Mouse (Mus musculus) myocyte (in vitro differentiated cells): ENCODE data around the gene Gm10134. TPM values are rescaled to one million over a fixed set of nuclear protein-coding genes. Genes with fewer than 3 reads are reported as not detected.

ENCODE experiments used
- H3K27me3 ChIP-seq: one replicate; pipeline ENCODE4 v1.6.1; 2011; ENCODE audit not compliant: control insufficient read depth, insufficient read depth, insufficient read length
- H3K36me3 ChIP-seq: one replicate; pipeline ENCODE4 v1.6.1; 2011; ENCODE audit not compliant: control insufficient read depth, insufficient read depth
- H3K4me2 ChIP-seq: one replicate; pipeline ENCODE4 v1.6.1; 2011; ENCODE audit warnings: low read depth, control low read depth
- H3K4me3 ChIP-seq: one replicate; pipeline ENCODE4 v1.5.1; 2011; ENCODE audit warnings: mild to moderate bottlenecking, control low read depth, moderate library complexity
- H3K79me2 ChIP-seq: one replicate; pipeline ENCODE4 v1.6.1; 2011; ENCODE audit not compliant: control insufficient read depth, insufficient read depth
- H3ac ChIP-seq: one replicate; pipeline ENCODE4 v1.6.1; 2011; ENCODE audit not compliant: control insufficient read depth, insufficient read length
- CEBPB ChIP-seq: IDR thresholded peaks from 2 replicates; pipeline ENCODE4 v1.6.1; 2011; ENCODE audit warnings: mild to moderate bottlenecking, moderate library complexity; ENCODE audit not compliant: poor library complexity, insufficient read depth, severe bottlenecking
- E2F4 ChIP-seq: IDR thresholded peaks from one replicate; pipeline ENCODE4 v1.6.1; 2011; ENCODE audit warnings: mild to moderate bottlenecking, control low read depth, moderate library complexity; ENCODE audit not compliant: insufficient read depth
- MAX ChIP-seq: IDR thresholded peaks from one replicate; pipeline ENCODE4 v1.6.1; 2011; ENCODE audit warnings: low read depth, mild to moderate bottlenecking, control low read depth
- MYOD1 ChIP-seq, 3 experiments: IDR thresholded peaks; one replicate each; pipeline ENCODE4 v1.6.1; 2011; ENCODE audit warnings: control low read depth in 2 of 3, low read depth in 2 of 3, mild to moderate bottlenecking in 2 of 3, moderate library complexity in 1 of 3; ENCODE audit not compliant: insufficient read length in 2 of 3, control insufficient read depth in 1 of 3
- MYOG ChIP-seq, 3 experiments: IDR thresholded peaks; one replicate each; pipeline ENCODE4 v1.6.1; 2011; ENCODE audit warnings: control low read depth in 2 of 3, low read depth in 2 of 3, mild to moderate bottlenecking in 2 of 3; ENCODE audit not compliant: insufficient read length in 2 of 3, control insufficient read depth in 1 of 3, insufficient read depth in 1 of 3
- POLR2A ChIP-seq: IDR thresholded peaks from one replicate; pipeline ENCODE4 v1.6.1; 2011; ENCODE audit warnings: low read depth, mild to moderate bottlenecking, control low read depth, moderate library complexity; ENCODE audit not compliant: insufficient read length
- POLR2AphosphoS2 ChIP-seq: IDR thresholded peaks from one replicate; pipeline ENCODE4 v1.6.1; 2011; ENCODE audit warnings: low read depth, control low read depth; ENCODE audit not compliant: insufficient read length
- REST ChIP-seq: IDR thresholded peaks from one replicate; pipeline ENCODE4 v1.6.1; 2011; ENCODE audit warnings: mild to moderate bottlenecking, control low read depth, moderate library complexity; ENCODE audit not compliant: insufficient read depth, insufficient read length
- SRF ChIP-seq: IDR thresholded peaks from one replicate; pipeline ENCODE4 v1.6.1; 2011; ENCODE audit warnings: low read depth; ENCODE audit not compliant: control insufficient read depth, insufficient read length
- TCF12 ChIP-seq: IDR thresholded peaks from one replicate; pipeline ENCODE4 v1.6.1; 2011; ENCODE audit warnings: mild to moderate bottlenecking, control low read depth; ENCODE audit not compliant: poor library complexity, insufficient read depth, severe bottlenecking
- TCF3 ChIP-seq: IDR thresholded peaks from one replicate; pipeline ENCODE4 v1.6.1; 2011; ENCODE audit warnings: low read depth, control low read depth; ENCODE audit not compliant: insufficient read length
- USF1 ChIP-seq: IDR thresholded peaks from one replicate; pipeline ENCODE4 v1.6.1; 2011; ENCODE audit warnings: low read depth, mild to moderate bottlenecking, control low read depth, moderate library complexity
- polyA plus RNA-seq: library from polyadenylated mRNA; unstranded; fragments of >200 nt; fragmentation: generic; extraction: Trizol; gene quantifications from one replicate; pipeline ENCODE4 v1.2.1, GENCODE M21; 2012; ENCODE audit warnings: missing spikeins

Gene Gm10134
- polyA plus RNA-seq, 1 experiment, result not detected

GRCm38 (mm10) chr2:28523643-28524117, 17.8 kb downstream of the Gm10134 start:
- Histone ChIP-seq H3K4me2 (peak overlapping the region; percentile 99), H3K79me2 (no peaks in the 10 kb centered on the region), H3ac (no peak overlapping the region), H3K4me3 (no peak overlapping the region), H3K27me3 (no peaks in the 10 kb centered on the region), H3K36me3 (no peaks in the 10 kb centered on the region)
- TF ChIP-seq MYOG (IDR thresholded peaks at IDR 0.05; ENCODE audit: control insufficient read depth in 1 of 3, insufficient read depth in 1 of 3, insufficient read length in 2 of 3, low read depth in 2 of 3) (peak; percentile 60 to 81 (median 69)), USF1 (no peak), POLR2AphosphoS2 (peak; percentile 73), CEBPB (no peak), TCF12 (peak; percentile 4), TCF3 (peak; percentile 29), SRF (no peak), MAX (no peak), POLR2A (peak; percentile 63), REST (no peak), E2F4 (no peak), MYOD1 (IDR thresholded peaks at IDR 0.05; ENCODE audit: control insufficient read depth in 1 of 3, insufficient read length in 2 of 3, low read depth in 2 of 3) (peak; percentile 9 to 88 (median 76))

- peak; percentile 46 for TF ChIP-seq POLR2A
- no peak for TF ChIP-seq POLR2AphosphoS2
- no peak for TF ChIP-seq SRF
- peak in 1 of 3 experiments; percentile 35 for TF ChIP-seq MYOD1 (IDR thresholded peaks at IDR 0.05; ENCODE audit: control insufficient read depth in 1 of 3, insufficient read length in 2 of 3, low read depth in 2 of 3)
- peak in 1 of 3 experiments; percentile 21 for TF ChIP-seq MYOG (IDR thresholded peaks at IDR 0.05; ENCODE audit: control insufficient read depth in 1 of 3, insufficient read depth in 1 of 3, insufficient read length in 2 of 3, low read depth in 2 of 3)
- H3K36me3 ChIP-seq, result no peaks in the 10 kb centered on the region
- no peaks in the 10 kb centered on the region for H3K79me2 ChIP-seq
- no peak overlapping the region for H3ac ChIP-seq
- H3K4me2 ChIP-seq, result peak overlapping the region; percentile 99
- H3K4me3 ChIP-seq, result no peak overlapping the region
- no peaks in the 10 kb centered on the region for H3K27me3 ChIP-seq
Measured at GRCm38 (mm10) chr2:28524406-28524805, 18.5 kb downstream of the Gm10134 start.

GRCm38 (mm10) chr2:28525219-28525942, 19.5 kb downstream of the Gm10134 start:
- no peaks in the 10 kb centered on the region for H3K27me3 ChIP-seq
- H3K79me2 ChIP-seq, result no peaks in the 10 kb centered on the region
- H3K36me3 ChIP-seq, result no peaks in the 10 kb centered on the region
- no peak overlapping the region for H3K4me3 ChIP-seq
- H3K4me2 ChIP-seq, result peak overlapping the region; percentile 99
- no peak overlapping the region for H3ac ChIP-seq
- TF ChIP-seq POLR2AphosphoS2, result peak; percentile 35
- TF ChIP-seq REST, result no peak
- TF ChIP-seq MAX, result no peak
- TF ChIP-seq TCF12, result no peak
- TF ChIP-seq MYOG (IDR thresholded peaks at IDR 0.05; ENCODE audit: control insufficient read depth in 1 of 3, insufficient read depth in 1 of 3, insufficient read length in 2 of 3, low read depth in 2 of 3), result peak; percentile 18 to 85 (median 72)
- no peak for TF ChIP-seq TCF3
- TF ChIP-seq MYOD1 (IDR thresholded peaks at IDR 0.05; ENCODE audit: control insufficient read depth in 1 of 3, insufficient read length in 2 of 3, low read depth in 2 of 3), result peak; percentile 22 to 83 (median 78)
- peak; percentile 62 for TF ChIP-seq POLR2A
- TF ChIP-seq SRF, result peak; percentile 21
- TF ChIP-seq USF1, result peak; percentile 89
- TF ChIP-seq E2F4, result no peak
- TF ChIP-seq CEBPB, result no peak

GRCm38 (mm10) chr2:28525943-28526876, 20.3 kb downstream of the Gm10134 start:
- no peak for TF ChIP-seq SRF
- no peak for TF ChIP-seq REST
- TF ChIP-seq TCF3, result no peak
- no peak for TF ChIP-seq E2F4
- TF ChIP-seq TCF12, result no peak
- TF ChIP-seq CEBPB, result no peak
- no peak for TF ChIP-seq MYOD1 (IDR thresholded peaks at IDR 0.05; ENCODE audit: control insufficient read depth in 1 of 3, insufficient read length in 2 of 3, low read depth in 2 of 3)
- no peak for TF ChIP-seq MAX
- H3K79me2 ChIP-seq, result no peaks in the 10 kb centered on the region
- no peak overlapping the region for H3K4me3 ChIP-seq
- H3K4me2 ChIP-seq, result peak overlapping the region; percentile 49
- H3K36me3 ChIP-seq, result no peaks in the 10 kb centered on the region
- H3ac ChIP-seq, result no peak overlapping the region
- no peaks in the 10 kb centered on the region for H3K27me3 ChIP-seq
